Mouse (Mus musculus) cerebellum, adult 2 months (tissue): Measurements from ENCODE around the gene Pzp.

Source experiments
- CTCF ChIP-seq: fragments of 200-500 bp; IDR thresholded peaks from 2 replicates; pipeline ENCODE4 v1.5.1; 2011; ENCODE audit warnings: low read depth, mild to moderate bottlenecking, control low read depth, low read length, moderate library complexity, borderline replicate concordance; ENCODE audit not compliant: insufficient read depth
- POLR2A ChIP-seq: fragments of 200-500 bp; IDR thresholded peaks from 2 replicates; pipeline ENCODE4 v1.6.1; 2011; ENCODE audit warnings: low read length, control low read depth, borderline replicate concordance; ENCODE audit not compliant: insufficient read depth

GRCm38 (mm10) chr6:128461606-128462005, 64.9 kb downstream of the Pzp start:
- TF ChIP-seq CTCF (no peak), POLR2A (no peak)
